Mouse (Mus musculus) hindbrain, embryonic 11.5 days (tissue): ENCODE measurements at regions not wholly inside any gene's neighbourhood (a gene's known extent, or its start where the extent isn't known, plus 50 kb on each side); places are given as distances from the start of the nearest gene placed in this dataset.

Experiments used
- ATAC-seq: fragments of 200-750 bp; cut with Nextera tagmentation; 2 replicates; pipeline ENCODE4 v1.8.0; 2017; ENCODE audit warnings: mild to moderate bottlenecking, moderate TSS enrichment, moderate library complexity; ENCODE audit not compliant: low FRiP score
- DNase-seq: peaks from one replicate; pipeline ENCODE4 v3.0.0-alpha.2; 2015; ENCODE audit warnings: low spot score
- H3K27ac ChIP-seq: fragments of 300-500 bp; sonication (generic); 2 replicates; pipeline ENCODE4 v1.5.1; 2014; ENCODE audit warnings: mild to moderate bottlenecking, low read depth, low read length
- H3K27me3 ChIP-seq: fragments of 300-500 bp; sonication (generic); 2 replicates; pipeline ENCODE4 v1.6.1; 2014; ENCODE audit warnings: mild to moderate bottlenecking, low read length, moderate library complexity, mixed read lengths; ENCODE audit not compliant: control insufficient read depth, insufficient read depth
- H3K36me3 ChIP-seq: fragments of 300-500 bp; sonication (generic); 2 replicates; pipeline ENCODE4 v1.6.1; 2014; ENCODE audit warnings: mild to moderate bottlenecking, low read length, moderate library complexity, mixed read lengths; ENCODE audit not compliant: control insufficient read depth, insufficient read depth
- H3K4me1 ChIP-seq: fragments of 300-500 bp; sonication (generic); replicated peaks from 2 replicates; pipeline ENCODE4 v1.6.1; 2014; ENCODE audit warnings: low read length, mixed read lengths; ENCODE audit not compliant: control insufficient read depth, insufficient read depth
- H3K4me2 ChIP-seq: fragments of 300-500 bp; sonication (generic); replicated peaks from 2 replicates; pipeline ENCODE4 v1.6.1; 2014; ENCODE audit warnings: mild to moderate bottlenecking, low read depth, low read length
- H3K4me3 ChIP-seq: fragments of 300-500 bp; sonication (generic); 2 replicates; pipeline ENCODE4 v1.5.1; 2014; ENCODE audit warnings: low read depth, low read length
- H3K9ac ChIP-seq: fragments of 300-500 bp; sonication (generic); 2 replicates; pipeline ENCODE4 v1.6.1; 2014; ENCODE audit warnings: low read depth, low read length
- H3K9me3 ChIP-seq: fragments of 300-500 bp; sonication (generic); 2 replicates; pipeline ENCODE4 v1.6.1; 2016; ENCODE audit warnings: low read length; ENCODE audit not compliant: control insufficient read depth
- WGBS: fragments of 180-500 bp; shearing (Covaris S2); extraction: QIAGEN DNeasy Blood & Tissue Kit; methylation state at CpG from one replicate; pipeline ENCODE4 v1.1.7; 2014; 5-methylcytosine and 5-hydroxymethylcytosine counted together

GRCm38 (mm10) chr1:55947618-55948283, 542.0 kb downstream of the Plcl1 start:
- Histone ChIP-seq H3K27me3 (no peaks in the 10 kb centered on the region), H3K4me3 (no peak overlapping the region), H3K27ac (no peak overlapping the region), H3K9me3 (no peaks in the 10 kb centered on the region), H3K4me1 (no peaks in the 10 kb centered on the region), H3K9ac (no peak overlapping the region), H3K36me3 (no peaks in the 10 kb centered on the region), H3K4me2 (no peak overlapping the region)
- ATAC-seq: no peak
- DNase-seq: no peak
- 84% methylated on average over 5 of the region's 5 CpGs for WGBS

DNA sequence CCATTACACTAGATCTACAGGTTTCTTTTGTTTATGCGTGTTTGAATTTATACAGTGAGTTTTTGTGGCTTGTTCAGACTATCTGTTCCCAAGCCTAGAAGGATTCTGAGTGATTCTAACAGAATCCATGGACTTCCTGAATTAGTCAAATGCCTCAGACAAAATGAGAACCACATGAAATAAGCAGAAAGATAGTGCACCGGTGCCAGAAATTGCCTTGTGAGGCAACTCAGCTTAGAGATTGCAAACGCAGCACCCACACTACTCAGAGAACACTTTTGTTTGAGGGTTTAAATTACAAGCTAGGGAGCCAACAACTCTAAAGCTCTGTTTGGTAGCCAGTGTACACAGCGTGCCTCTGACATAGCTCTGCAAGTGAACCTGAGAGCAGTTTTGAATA, 543.9 kb downstream of the Plcl1 start:
- no peaks in the 10 kb centered on the region for H3K27me3 ChIP-seq
- no peaks in the 10 kb centered on the region for H3K4me1 ChIP-seq
- H3K9me3 ChIP-seq: no peaks in the 10 kb centered on the region
- no peak overlapping the region for H3K4me3 ChIP-seq
- DNase-seq (no peak), ATAC-seq (no peak)
- no peaks in the 10 kb centered on the region for H3K36me3 ChIP-seq
- H3K27ac ChIP-seq: no peak overlapping the region
- no peak overlapping the region for H3K4me2 ChIP-seq
- WGBS: 93% methylated on average over 4 of the region's 4 CpGs
- H3K9ac ChIP-seq: no peak overlapping the region

DNA sequence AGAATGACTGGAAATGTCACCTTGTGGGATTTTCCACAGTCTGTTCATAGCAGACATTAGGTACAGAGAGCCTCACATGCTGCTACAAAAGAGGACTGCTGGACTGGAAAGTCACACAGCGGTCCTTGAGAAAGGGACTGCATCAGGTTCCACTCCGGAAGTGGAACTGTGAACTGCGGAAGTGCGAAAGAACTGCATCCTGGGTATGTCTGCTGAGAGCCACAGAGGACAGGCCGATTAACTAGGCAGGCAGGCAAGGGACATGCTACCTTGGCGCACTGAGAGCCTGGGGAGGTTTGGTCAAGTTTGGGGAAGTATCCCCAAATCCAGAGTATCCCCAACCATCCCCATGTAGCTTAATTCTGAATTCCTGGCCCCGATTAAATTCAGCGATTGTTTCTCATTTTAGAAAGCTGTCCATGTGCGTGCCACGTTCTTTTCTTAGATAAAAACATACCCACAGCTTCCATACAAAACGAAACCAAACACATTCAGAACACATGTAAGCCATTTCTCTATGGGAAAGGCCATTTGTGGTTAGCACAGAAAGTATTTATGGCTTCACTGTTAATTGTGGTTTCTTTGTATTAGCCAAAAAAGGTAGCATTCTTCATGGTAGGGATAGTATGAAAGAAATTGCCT, 552.2 kb downstream of the Plcl1 start:
- H3K27me3 ChIP-seq: no peaks in the 10 kb centered on the region
- no peaks in the 10 kb centered on the region for H3K9me3 ChIP-seq
- no peak overlapping the region for H3K4me2 ChIP-seq
- ATAC-seq (no peak), DNase-seq (no peak)
- 83% methylated on average over 11 of the region's 11 CpGs for WGBS
- H3K27ac ChIP-seq: no peak overlapping the region
- no peak overlapping the region for H3K9ac ChIP-seq
- no peaks in the 10 kb centered on the region for H3K36me3 ChIP-seq
- no peaks in the 10 kb centered on the region for H3K4me1 ChIP-seq
- H3K4me3 ChIP-seq: no peak overlapping the region

DNA sequence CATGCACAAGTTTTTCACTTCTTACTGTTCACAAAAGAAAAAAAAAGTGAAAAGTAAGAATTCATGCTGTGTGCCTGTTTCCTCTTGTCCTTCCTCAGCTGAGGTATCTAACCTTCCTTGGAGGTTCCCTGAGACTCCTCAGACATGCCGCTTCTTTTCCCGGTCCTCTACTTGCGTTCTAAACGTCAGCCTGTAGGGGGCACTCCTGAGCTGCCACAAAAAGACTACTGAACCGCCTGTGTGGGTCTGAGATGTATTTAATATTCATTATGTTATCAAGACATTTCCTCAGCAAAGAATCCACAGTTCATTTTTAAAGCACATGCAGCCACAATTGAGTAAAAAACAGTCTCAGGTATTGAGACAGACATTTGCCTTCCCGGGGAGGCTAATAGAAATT, 554.6 kb downstream of the Plcl1 start:
- H3K9ac ChIP-seq: no peak overlapping the region
- H3K27me3 ChIP-seq: no peaks in the 10 kb centered on the region
- no peaks in the 10 kb centered on the region for H3K36me3 ChIP-seq
- H3K4me1 ChIP-seq: no peaks in the 10 kb centered on the region
- no peaks in the 10 kb centered on the region for H3K9me3 ChIP-seq
- ATAC-seq (peak; percentile 67; the same call in 1 of the 2 replicates), DNase-seq (peak; percentile 86)
- H3K4me2 ChIP-seq: no peak overlapping the region
- no peak overlapping the region for H3K27ac ChIP-seq
- no peak overlapping the region for H3K4me3 ChIP-seq
- WGBS: 24% methylated on average over 6 of the region's 6 CpGs

GRCm38 (mm10) chr1:55963867-55964266, 558.1 kb downstream of the Plcl1 start:
- no peak for DNase-seq
- Histone ChIP-seq H3K9ac (no peak overlapping the region), H3K4me2 (no peak overlapping the region), H3K4me3 (no peak overlapping the region), H3K27ac (no peak overlapping the region), H3K9me3 (no peaks in the 10 kb centered on the region), H3K4me1 (no peaks in the 10 kb centered on the region), H3K36me3 (no peaks in the 10 kb centered on the region), H3K27me3 (no peaks in the 10 kb centered on the region)
- WGBS: 83% methylated on average over 5 of the region's 5 CpGs
- ATAC-seq: no peak

GRCm38 (mm10) chr1:55966273-55966672, 560.6 kb downstream of the Plcl1 start:
- no peak overlapping the region for H3K4me3 ChIP-seq
- 91% methylated on average over 2 of the region's 2 CpGs for WGBS
- no peak overlapping the region for H3K9ac ChIP-seq
- H3K9me3 ChIP-seq: no peaks in the 10 kb centered on the region
- ATAC-seq (no peak), DNase-seq (no peak)
- H3K27me3 ChIP-seq: no peaks in the 10 kb centered on the region
- no peak overlapping the region for H3K27ac ChIP-seq
- H3K4me2 ChIP-seq: no peak overlapping the region
- H3K36me3 ChIP-seq: no peaks in the 10 kb centered on the region
- no peaks in the 10 kb centered on the region for H3K4me1 ChIP-seq

GRCm38 (mm10) chr1:55967869-55968268, 562.1 kb downstream of the Plcl1 start:
- 90% methylated on average over 7 of the region's 7 CpGs for WGBS

DNA sequence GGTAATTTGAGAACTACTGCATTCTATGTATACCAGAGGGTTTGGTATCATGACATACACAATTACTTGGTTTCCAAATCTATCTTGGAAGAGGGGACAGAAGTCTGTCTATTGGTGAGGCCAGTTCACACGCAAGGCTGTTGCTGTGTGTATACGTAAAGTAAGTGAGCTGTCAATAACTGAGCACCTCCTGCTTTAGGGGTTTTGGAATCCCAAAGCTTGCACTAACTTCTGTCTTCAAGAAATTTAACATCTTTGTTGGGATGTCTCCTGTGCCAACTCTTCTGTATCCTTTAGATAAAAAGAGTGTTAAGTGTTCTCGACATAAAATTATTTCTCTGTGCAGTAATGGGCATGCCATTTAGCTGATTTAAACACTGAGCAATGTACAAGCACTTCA, 572.1 kb downstream of the Plcl1 start:
- Histone ChIP-seq H3K9me3 (no peaks in the 10 kb centered on the region), H3K4me2 (no peak overlapping the region), H3K4me1 (no peaks in the 10 kb centered on the region), H3K27me3 (no peaks in the 10 kb centered on the region), H3K27ac (no peak overlapping the region), H3K36me3 (no peaks in the 10 kb centered on the region), H3K4me3 (no peak overlapping the region), H3K9ac (no peak overlapping the region)
- ATAC-seq: no peak
- DNase-seq: no peak
- 95% methylated on average over 3 of the region's 3 CpGs for WGBS

More at GRCm38 (mm10) chr1:55967869-55968268, 562.1 kb downstream of the Plcl1 start:
- Histone ChIP-seq H3K36me3 (no peaks in the 10 kb centered on the region), H3K9ac (no peak overlapping the region), H3K4me2 (no peak overlapping the region), H3K27me3 (no peaks in the 10 kb centered on the region), H3K4me3 (no peak overlapping the region), H3K27ac (no peak overlapping the region), H3K4me1 (no peaks in the 10 kb centered on the region), H3K9me3 (no peaks in the 10 kb centered on the region)
- ATAC-seq (no peak), DNase-seq (no peak)

DNA sequence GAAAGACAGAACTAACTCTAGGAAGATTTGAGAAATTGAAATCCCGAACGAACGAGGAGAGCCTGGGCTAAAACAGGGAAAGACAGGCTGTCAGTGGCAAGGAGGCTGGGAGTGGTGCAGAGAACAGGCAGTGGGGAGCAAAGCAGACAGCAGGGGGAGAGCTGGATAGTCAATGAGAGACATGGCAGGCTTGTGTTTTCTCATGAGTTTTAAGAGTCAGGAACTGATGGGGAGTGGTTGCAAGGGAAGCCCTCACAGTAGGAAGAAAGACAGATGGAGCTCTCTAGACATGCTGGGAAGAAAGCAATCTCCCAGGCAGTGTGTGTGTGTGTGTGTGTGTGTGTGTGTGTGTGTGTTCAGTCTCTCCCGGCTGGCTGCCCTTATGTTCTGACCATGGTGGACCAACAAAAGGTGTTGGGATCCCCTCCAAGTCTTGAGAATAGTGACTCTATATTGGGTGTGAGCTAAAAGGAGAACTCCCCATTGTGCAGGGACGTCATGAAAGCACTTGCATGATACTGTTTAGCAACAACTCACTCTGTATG, 577.9 kb downstream of the Plcl1 start:
- H3K27me3 ChIP-seq: no peaks in the 10 kb centered on the region
- DNase-seq (no peak), ATAC-seq (no peak)
- no peak overlapping the region for H3K4me2 ChIP-seq
- H3K4me1 ChIP-seq: no peaks in the 10 kb centered on the region
- no peaks in the 10 kb centered on the region for H3K36me3 ChIP-seq
- no peaks in the 10 kb centered on the region for H3K9me3 ChIP-seq
- H3K4me3 ChIP-seq: no peak overlapping the region
- no peak overlapping the region for H3K27ac ChIP-seq
- 68% methylated on average over 5 of the region's 5 CpGs for WGBS
- no peak overlapping the region for H3K9ac ChIP-seq
